Mouse (Mus musculus) mammary gland, adult 2 months (tissue): Measurements from ENCODE around the gene Lysmd2. TPM values are rescaled to one million over a fixed set of nuclear protein-coding genes. Genes with fewer than 3 reads are reported as not detected.

Experiments used
- polyA plus RNA-seq: library from polyadenylated mRNA; depleted of rRNA; stranded (reverse); fragments of >200 nt; gene quantifications from 2 replicates; pipeline ENCODE4 v1.2.3, GENCODE M21; 2012; ENCODE audit warnings: low replicate concordance; rRNA removed

The Lysmd2 gene
- 24.9 and 51.2 TPM in 2 replicates for polyA plus RNA-seq

GRCm38 (mm10) chr9:75625556-75626307 lies at the start of gene Lysmd2:
Gene Lysmd2, plus strand, starts transcription at chr9:75625741.

GRCm38 (mm10) chr9:75610571-75611493 lies 14.7 kb upstream of the Lysmd2 start, which contains the start of gene Tmod2:
Gene Tmod2, minus strand, starts transcription at chr9:75611325.

DNA sequence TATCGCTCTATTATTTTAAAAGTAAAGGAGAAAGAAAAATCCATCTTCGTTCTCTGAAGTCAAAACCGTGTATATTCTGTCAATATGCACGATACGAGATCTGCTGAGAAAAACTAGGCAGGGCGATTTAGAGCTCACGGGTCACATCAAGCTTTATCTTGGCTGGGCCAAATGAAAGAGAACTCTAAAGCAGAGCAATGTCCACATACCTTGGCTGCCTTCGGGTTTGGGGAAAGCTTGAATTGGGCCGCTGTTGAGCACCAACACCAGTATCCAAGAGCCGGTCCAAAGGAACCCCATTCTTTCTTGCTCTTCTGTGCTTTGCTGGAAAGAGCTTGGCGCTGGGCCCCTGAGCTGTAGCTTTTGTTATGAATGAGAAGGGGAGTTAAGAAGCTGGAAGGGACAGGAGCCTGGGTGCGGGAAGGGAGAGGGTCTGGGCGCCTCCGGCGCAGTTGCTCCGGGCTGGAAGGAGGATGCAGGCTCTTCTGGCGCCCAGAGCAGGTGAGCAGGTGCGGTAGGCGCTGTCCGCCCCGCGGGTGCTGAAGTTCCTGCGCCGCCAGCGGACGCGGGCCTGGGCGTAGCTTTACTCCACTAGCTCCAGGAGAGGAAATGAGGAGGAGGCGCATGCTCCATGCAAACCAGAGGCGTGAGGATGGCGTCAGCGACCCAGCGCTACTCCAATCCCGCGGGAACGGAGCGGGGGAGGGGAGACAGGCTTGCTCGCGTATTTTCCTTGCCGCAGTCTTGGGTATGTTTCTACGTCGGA lies 58.1 kb downstream of the Lysmd2 start, which contains the start of gene Scg3:
TSS of gene Scg3 (minus strand) at position 631 of the 766 bp plus-strand sequence.

Other genes starting within 250 kb of the Lysmd2 start
- 37.4 and 41.4 TPM in 2 replicates for gene Mapk6, start 215.7 kb upstream of the Lysmd2 start, polyA plus RNA-seq
- 1.8 and 2.1 TPM in 2 replicates for gene Leo1, start 184.2 kb upstream of the Lysmd2 start, polyA plus RNA-seq
- gene Tmod3, start 66.1 kb upstream of the Lysmd2 start, polyA plus RNA-seq: 19.8 and 32.6 TPM in 2 replicates
- gene Tmod2, start 14.4 kb upstream of the Lysmd2 start, polyA plus RNA-seq: 1.8 and 4.1 TPM in 2 replicates
- 58.5 and 132 TPM in 2 replicates for gene Scg3, start 58.3 kb downstream of the Lysmd2 start, polyA plus RNA-seq
- gene Bmp5, start 149.6 kb downstream of the Lysmd2 start, polyA plus RNA-seq: 0.06 and 0.68 TPM in 2 replicates